Mouse (Mus musculus) spleen, adult 2 months (tissue): Measurements from ENCODE around the gene Tmem53.

Source experiments
- CTCF ChIP-seq: fragments of 200-500 bp; IDR thresholded peaks from 2 replicates; pipeline ENCODE4 v1.5.1; 2011; ENCODE audit warnings: mild to moderate bottlenecking, inconsistent platforms; ENCODE audit not compliant: insufficient read depth, insufficient read length, insufficient replicate concordance; ENCODE audit errors: extremely low read depth
- POLR2A ChIP-seq: fragments of 200-500 bp; IDR thresholded peaks from 2 replicates; pipeline ENCODE4 v1.6.1; 2011; ENCODE audit warnings: low read depth, low read length, inconsistent platforms

DNA sequence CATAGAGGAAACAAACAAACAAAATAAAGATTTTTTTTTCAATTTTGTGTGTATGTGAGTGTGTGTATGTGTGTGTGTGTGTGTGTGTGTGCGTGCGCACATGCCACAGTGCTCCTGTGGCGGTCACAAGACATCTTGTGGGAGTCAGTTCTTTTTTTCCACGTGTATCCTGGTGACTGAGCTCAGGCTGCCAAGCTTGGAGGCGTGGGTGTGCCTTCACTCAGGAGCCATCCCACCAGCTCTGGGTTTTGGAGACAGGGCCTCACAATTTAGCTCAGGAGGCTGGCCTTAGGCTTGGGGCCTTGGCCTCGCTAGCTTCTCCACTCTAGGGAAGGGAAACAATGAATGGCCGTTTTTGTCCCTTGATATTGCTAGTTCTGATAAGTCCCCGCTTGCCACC, 27.6 kb upstream of the Tmem53 start:
- TF ChIP-seq CTCF (no peak), POLR2A (no peak)
